Mouse (Mus musculus) embryonic fibroblast, embryonic 13.5 days (primary cell): ENCODE data around the gene Pcolce.

Experiments
- CTCF ChIP-seq: IDR thresholded peaks from 2 replicates; pipeline ENCODE4 v1.5.1; 2011; ENCODE audit warnings: mild to moderate bottlenecking, control low read depth, low read length, moderate library complexity, borderline replicate concordance; ENCODE audit not compliant: insufficient read depth
- POLR2A ChIP-seq: IDR thresholded peaks from 2 replicates; pipeline ENCODE4 v1.6.1; 2011; ENCODE audit warnings: low read depth, mild to moderate bottlenecking, control low read depth, low read length, moderate library complexity

DNA sequence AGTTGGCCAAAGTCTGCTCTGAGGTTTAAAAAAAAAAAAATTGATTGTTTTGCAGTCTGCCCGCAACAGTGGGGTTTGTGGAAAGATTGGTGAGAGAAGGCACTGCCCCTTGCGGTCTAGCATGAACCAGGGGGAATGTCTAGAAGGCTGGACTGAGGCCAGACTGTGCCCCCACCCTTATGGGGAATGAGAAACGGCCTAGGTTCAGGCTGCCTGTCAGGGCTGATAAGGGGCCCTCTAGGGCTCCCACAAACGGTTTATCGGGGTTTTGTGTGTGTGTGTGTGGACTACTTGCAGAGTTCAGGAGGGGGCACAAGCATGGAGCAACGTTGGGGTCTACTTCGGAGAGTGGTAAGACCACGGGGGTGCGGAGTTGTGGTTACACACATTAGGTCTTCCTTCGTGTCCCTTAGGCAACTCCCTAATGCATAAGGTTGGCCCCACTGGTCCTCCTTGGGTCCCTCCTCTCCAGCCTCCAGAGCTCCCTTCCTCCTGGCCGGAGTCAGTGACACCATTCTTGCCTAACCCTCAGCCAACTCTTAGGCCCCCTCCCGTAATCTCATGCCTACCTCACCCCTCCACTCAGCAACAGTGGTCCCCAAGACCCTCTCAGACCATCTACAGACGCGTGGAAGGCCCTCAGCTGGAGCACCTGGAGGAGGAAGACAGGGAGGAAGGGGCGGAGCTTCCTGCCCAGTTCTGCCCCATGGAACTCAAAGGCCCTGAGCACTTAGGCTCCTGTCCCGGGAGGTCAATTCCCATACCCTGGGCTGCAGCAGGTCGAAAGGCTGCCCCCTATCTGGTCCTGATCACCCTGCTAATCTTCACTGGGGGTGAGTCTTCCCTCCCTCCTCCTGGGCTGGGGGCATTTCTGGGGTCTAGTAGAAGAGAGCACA, 42.6 kb downstream of the Pcolce start:
- no peak for TF ChIP-seq CTCF
- no peak for TF ChIP-seq POLR2A
